Mouse (Mus musculus): ENCODE results near the gene Maz.

The Maz gene

GRCm38 (mm10) chr7:127009307-127010085 is 17.3 kb downstream of the Maz start:
- ATAC-seq (ENCODE audit: insufficient number of reproducible peaks, low FRiP score, low TSS enrichment) = peak; percentile 16; the same call in 1 of the 2 replicates

GRCm38 (mm10) chr7:127008239-127009019 is 18.4 kb downstream of the Maz start:
- peak; percentile 87 for ATAC-seq (ENCODE audit: insufficient number of reproducible peaks, low FRiP score, low TSS enrichment)

- ATAC-seq (ENCODE audit: insufficient number of reproducible peaks, low FRiP score, low TSS enrichment) = no peak
Observed at GRCm38 (mm10) chr7:127007313-127008024, 19.4 kb downstream of the Maz start.

GRCm38 (mm10) chr7:127004122-127004875 is 22.5 kb downstream of the Maz start:
- no peak for ATAC-seq (ENCODE audit: insufficient number of reproducible peaks, low FRiP score, low TSS enrichment)

GRCm38 (mm10) chr7:127003620-127004019 is 23.2 kb downstream of the Maz start:
- ATAC-seq (ENCODE audit: insufficient number of reproducible peaks, low FRiP score, low TSS enrichment) = no peak

- ATAC-seq (ENCODE audit: insufficient number of reproducible peaks, low FRiP score, low TSS enrichment) = no peak
Observed at GRCm38 (mm10) chr7:126999568-126999967, 27.3 kb downstream of the Maz start.

GRCm38 (mm10) chr7:126996449-126996848 is 30.4 kb downstream of the Maz start:
- ATAC-seq (ENCODE audit: insufficient number of reproducible peaks, low FRiP score, low TSS enrichment) = no peak

- no peak for ATAC-seq (ENCODE audit: insufficient number of reproducible peaks, low FRiP score, low TSS enrichment)
Observed at GRCm38 (mm10) chr7:126988816-126989215, 38.0 kb downstream of the Maz start.

- peak; percentile 81 for ATAC-seq (ENCODE audit: insufficient number of reproducible peaks, low FRiP score, low TSS enrichment)
Observed at GRCm38 (mm10) chr7:126986319-126986718, 40.5 kb downstream of the Maz start.

- no peak for ATAC-seq (ENCODE audit: insufficient number of reproducible peaks, low FRiP score, low TSS enrichment)
Observed at GRCm38 (mm10) chr7:126984667-126985444, 42.0 kb downstream of the Maz start.

- ATAC-seq (ENCODE audit: insufficient number of reproducible peaks, low FRiP score, low TSS enrichment) = no peak
Observed at GRCm38 (mm10) chr7:126983113-126983512, 43.7 kb downstream of the Maz start.

- no peak for ATAC-seq (ENCODE audit: insufficient number of reproducible peaks, low FRiP score, low TSS enrichment)
Observed at GRCm38 (mm10) chr7:126982054-126982453, 44.8 kb downstream of the Maz start.

GRCm38 (mm10) chr7:126981601-126982000 is 45.2 kb downstream of the Maz start:
- no peak for ATAC-seq (ENCODE audit: insufficient number of reproducible peaks, low FRiP score, low TSS enrichment)

- ATAC-seq (ENCODE audit: insufficient number of reproducible peaks, low FRiP score, low TSS enrichment) = no peak
Observed at GRCm38 (mm10) chr7:126978841-126979240, 48.0 kb downstream of the Maz start.

- ATAC-seq (ENCODE audit: insufficient number of reproducible peaks, low FRiP score, low TSS enrichment) = no peak
Observed at GRCm38 (mm10) chr7:126976878-126977459, 49.9 kb downstream of the Maz start.

- peak; percentile 93 for ATAC-seq (ENCODE audit: insufficient number of reproducible peaks, low FRiP score, low TSS enrichment)
Observed at GRCm38 (mm10) chr7:126975950-126976866, 50.6 kb downstream of the Maz start, which contains the start of gene Cdiptos. Gene Cdiptos, minus strand, starts transcription at chr7:126976098.

- ATAC-seq (ENCODE audit: insufficient number of reproducible peaks, low FRiP score, low TSS enrichment) = no peak
Observed at GRCm38 (mm10) chr7:126975893-126975949, 51.1 kb downstream of the Maz start, which contains the start of gene Cdipt. Gene Cdipt, plus strand, starts transcription at chr7:126975914.

- ATAC-seq (ENCODE audit: insufficient number of reproducible peaks, low FRiP score, low TSS enrichment) = no peak
Observed at GRCm38 (mm10) chr7:126975493-126975892, 51.3 kb downstream of the Maz start.

Measured in cerebellum, adult (tissue).